Mouse (Mus musculus): Measurements from ENCODE around the gene Nrxn2. TPM values are rescaled to one million over a fixed set of nuclear protein-coding genes. Genes with fewer than 3 reads are reported as not detected.

Nrxn2 gene
- polyA plus RNA-seq, 1 experiment = 7.0 TPM

- Histone ChIP-seq H3K27me3 (ENCODE audit: control insufficient read depth, insufficient read depth, low read length, poor library complexity, severe bottlenecking) (no peaks in the 10 kb centered on the region), H3K4me1 (ENCODE audit: control insufficient read depth, insufficient read depth, low read length) (peaks cover 2% of the 10 kb centered on the region), H3K27ac (ENCODE audit: insufficient read depth, low read length) (no peak overlapping the region), H3K36me3 (ENCODE audit: control insufficient read depth, insufficient read depth, low read length, poor library complexity, severe bottlenecking) (no peaks in the 10 kb centered on the region), H3K9me3 (replicated peaks; ENCODE audit: control insufficient read depth, insufficient read depth, low read length, poor library complexity, severe bottlenecking) (no peaks in the 10 kb centered on the region), H3K4me3 (ENCODE audit: low read depth, low read length) (no peak overlapping the region), H3K9ac (ENCODE audit: low read depth, poor library complexity, severe bottlenecking) (no peak overlapping the region)
- TF ChIP-seq CTCF (IDR thresholded peaks at IDR 0.05; ENCODE audit: low read depth, low read length) (no peak), POLR2A (IDR thresholded peaks at IDR 0.05; ENCODE audit: insufficient read depth, low read length) (no peak), EP300 (IDR thresholded peaks at IDR 0.05; ENCODE audit: insufficient read depth, low read depth, low read length) (no peak)
Measured at GRCm38 (mm10) chr19:6454041-6454720, 35.6 kb downstream of the Nrxn2 start.

GRCm38 (mm10) chr19:6459504-6459903 is 41.0 kb downstream of the Nrxn2 start:
- H3K9me3 ChIP-seq (replicated peaks; ENCODE audit: control insufficient read depth, insufficient read depth, low read length, poor library complexity, severe bottlenecking) = no peaks in the 10 kb centered on the region
- H3K27me3 ChIP-seq (ENCODE audit: control insufficient read depth, insufficient read depth, low read length, poor library complexity, severe bottlenecking) = no peaks in the 10 kb centered on the region
- no peak overlapping the region for H3K27ac ChIP-seq (ENCODE audit: insufficient read depth, low read length)
- H3K9ac ChIP-seq (ENCODE audit: low read depth, poor library complexity, severe bottlenecking) = no peak overlapping the region
- no peak for TF ChIP-seq POLR2A (IDR thresholded peaks at IDR 0.05; ENCODE audit: insufficient read depth, low read length)
- TF ChIP-seq CTCF (IDR thresholded peaks at IDR 0.05; ENCODE audit: low read depth, low read length) = no peak
- TF ChIP-seq EP300 (IDR thresholded peaks at IDR 0.05; ENCODE audit: insufficient read depth, low read depth, low read length) = no peak
- no peaks in the 10 kb centered on the region for H3K36me3 ChIP-seq (ENCODE audit: control insufficient read depth, insufficient read depth, low read length, poor library complexity, severe bottlenecking)
- no peaks in the 10 kb centered on the region for H3K4me1 ChIP-seq (ENCODE audit: control insufficient read depth, insufficient read depth, low read length)
- H3K4me3 ChIP-seq (ENCODE audit: low read depth, low read length) = no peak overlapping the region

- Histone ChIP-seq H3K9me3 (replicated peaks; ENCODE audit: control insufficient read depth, insufficient read depth, low read length, poor library complexity, severe bottlenecking) (no peaks in the 10 kb centered on the region), H3K27ac (ENCODE audit: insufficient read depth, low read length) (no peak overlapping the region), H3K36me3 (ENCODE audit: control insufficient read depth, insufficient read depth, low read length, poor library complexity, severe bottlenecking) (no peaks in the 10 kb centered on the region), H3K9ac (ENCODE audit: low read depth, poor library complexity, severe bottlenecking) (no peak overlapping the region), H3K4me1 (ENCODE audit: control insufficient read depth, insufficient read depth, low read length) (no peaks in the 10 kb centered on the region), H3K4me3 (ENCODE audit: low read depth, low read length) (no peak overlapping the region), H3K27me3 (ENCODE audit: control insufficient read depth, insufficient read depth, low read length, poor library complexity, severe bottlenecking) (no peaks in the 10 kb centered on the region)
- TF ChIP-seq CTCF (IDR thresholded peaks at IDR 0.05; ENCODE audit: low read depth, low read length) = no peak
- TF ChIP-seq EP300 (IDR thresholded peaks at IDR 0.05; ENCODE audit: insufficient read depth, low read depth, low read length) = no peak
- TF ChIP-seq POLR2A (IDR thresholded peaks at IDR 0.05; ENCODE audit: insufficient read depth, low read length) = no peak
Measured at GRCm38 (mm10) chr19:6462841-6463240, 44.3 kb downstream of the Nrxn2 start.

GRCm38 (mm10) chr19:6464306-6465071 is 46.0 kb downstream of the Nrxn2 start:
- Histone ChIP-seq H3K27me3 (ENCODE audit: control insufficient read depth, insufficient read depth, low read length, poor library complexity, severe bottlenecking) (no peaks in the 10 kb centered on the region), H3K9me3 (replicated peaks; ENCODE audit: control insufficient read depth, insufficient read depth, low read length, poor library complexity, severe bottlenecking) (no peaks in the 10 kb centered on the region), H3K9ac (ENCODE audit: low read depth, poor library complexity, severe bottlenecking) (no peak overlapping the region), H3K36me3 (ENCODE audit: control insufficient read depth, insufficient read depth, low read length, poor library complexity, severe bottlenecking) (no peaks in the 10 kb centered on the region), H3K4me3 (ENCODE audit: low read depth, low read length) (no peak overlapping the region), H3K27ac (ENCODE audit: insufficient read depth, low read length) (no peak overlapping the region), H3K4me1 (ENCODE audit: control insufficient read depth, insufficient read depth, low read length) (peaks cover 2% of the 10 kb centered on the region)
- TF ChIP-seq CTCF (IDR thresholded peaks at IDR 0.05; ENCODE audit: low read depth, low read length) (peak; percentile 33), POLR2A (IDR thresholded peaks at IDR 0.05; ENCODE audit: insufficient read depth, low read length) (no peak), EP300 (IDR thresholded peaks at IDR 0.05; ENCODE audit: insufficient read depth, low read depth, low read length) (no peak)

- TF ChIP-seq CTCF (IDR thresholded peaks at IDR 0.05; ENCODE audit: low read depth, low read length) = no peak
- TF ChIP-seq POLR2A (IDR thresholded peaks at IDR 0.05; ENCODE audit: insufficient read depth, low read length) = no peak
- no peak for TF ChIP-seq EP300 (IDR thresholded peaks at IDR 0.05; ENCODE audit: insufficient read depth, low read depth, low read length)
- no peak overlapping the region for H3K9ac ChIP-seq (ENCODE audit: low read depth, poor library complexity, severe bottlenecking)
- no peak overlapping the region for H3K27ac ChIP-seq (ENCODE audit: insufficient read depth, low read length)
- no peaks in the 10 kb centered on the region for H3K27me3 ChIP-seq (ENCODE audit: control insufficient read depth, insufficient read depth, low read length, poor library complexity, severe bottlenecking)
- no peaks in the 10 kb centered on the region for H3K36me3 ChIP-seq (ENCODE audit: control insufficient read depth, insufficient read depth, low read length, poor library complexity, severe bottlenecking)
- no peaks in the 10 kb centered on the region for H3K9me3 ChIP-seq (replicated peaks; ENCODE audit: control insufficient read depth, insufficient read depth, low read length, poor library complexity, severe bottlenecking)
- H3K4me3 ChIP-seq (ENCODE audit: low read depth, low read length) = no peak overlapping the region
- H3K4me1 ChIP-seq (ENCODE audit: control insufficient read depth, insufficient read depth, low read length) = peaks cover 5% of the 10 kb centered on the region
Measured at GRCm38 (mm10) chr19:6465090-6465489, 46.6 kb downstream of the Nrxn2 start.

- H3K27ac ChIP-seq (ENCODE audit: insufficient read depth, low read length) = no peak overlapping the region
- peaks cover 5% of the 10 kb centered on the region for H3K4me1 ChIP-seq (ENCODE audit: control insufficient read depth, insufficient read depth, low read length)
- no peak overlapping the region for H3K4me3 ChIP-seq (ENCODE audit: low read depth, low read length)
- no peaks in the 10 kb centered on the region for H3K9me3 ChIP-seq (replicated peaks; ENCODE audit: control insufficient read depth, insufficient read depth, low read length, poor library complexity, severe bottlenecking)
- no peaks in the 10 kb centered on the region for H3K27me3 ChIP-seq (ENCODE audit: control insufficient read depth, insufficient read depth, low read length, poor library complexity, severe bottlenecking)
- H3K36me3 ChIP-seq (ENCODE audit: control insufficient read depth, insufficient read depth, low read length, poor library complexity, severe bottlenecking) = no peaks in the 10 kb centered on the region
- H3K9ac ChIP-seq (ENCODE audit: low read depth, poor library complexity, severe bottlenecking) = no peak overlapping the region
- TF ChIP-seq EP300 (IDR thresholded peaks at IDR 0.05; ENCODE audit: insufficient read depth, low read depth, low read length) (no peak), POLR2A (IDR thresholded peaks at IDR 0.05; ENCODE audit: insufficient read depth, low read length) (no peak), CTCF (IDR thresholded peaks at IDR 0.05; ENCODE audit: low read depth, low read length) (peak; percentile 48)
Measured at GRCm38 (mm10) chr19:6466945-6467344, 48.4 kb downstream of the Nrxn2 start.

Measured in ES-Bruce4 (cell line).